Mouse (Mus musculus) kidney, adult 8-10 months (tissue): ENCODE data around the gene Vmn1r217.
A peak's percentile ranks its signal among the peaks of the same experiment; 100 is the strongest.
"Not testable (repeated sequence)": the region's sequence is repeated elsewhere in the genome, so short reads cannot be mapped to it uniquely, and the experiment has no call there.

ENCODE experiments used
- DNase-seq, 2 experiments: peaks; one replicate each; pipeline ENCODE4 v3.0.0; 2022

Vmn1r217 gene

GRCm38 (mm10) chr13:23118126-23118525, at the start of gene Vmn1r217:
TSS of gene Vmn1r217 (minus strand) at chr13:23118226.
- DNase-seq, result not testable (repeated sequence)

- not testable (repeated sequence) for DNase-seq
These were observed 48.4 kb upstream of the Vmn1r217 start for GRCm38 (mm10) chr13:23166471-23166870.

- DNase-seq, result no peak
These were observed 41.0 kb upstream of the Vmn1r217 start, which contains the start of gene Vmn1r219 for GRCm38 (mm10) chr13:23159012-23159411. TSS of gene Vmn1r219 (plus strand) at chr13:23159312.

- DNase-seq, result peak; percentile 54 to 61
These were observed 39.8 kb upstream of the Vmn1r217 start for GRCm38 (mm10) chr13:23157848-23158247.

- DNase-seq, result no peak
These were observed 20.9 kb upstream of the Vmn1r217 start for GRCm38 (mm10) chr13:23138880-23139279.

- DNase-seq, result no peak
These were observed 15.5 kb upstream of the Vmn1r217 start for GRCm38 (mm10) chr13:23133501-23133900.

GRCm38 (mm10) chr13:23133099-23133498, 15.1 kb upstream of the Vmn1r217 start, which contains the start of gene Vmn1r218:
TSS of gene Vmn1r218 (plus strand) at chr13:23133155.
- no peak for DNase-seq

GRCm38 (mm10) chr13:23120611-23121010, 2.6 kb upstream of the Vmn1r217 start:
- DNase-seq, result no peak

- no peak for DNase-seq
These were observed 23.6 kb downstream of the Vmn1r217 start for GRCm38 (mm10) chr13:23094386-23094785.

GRCm38 (mm10) chr13:23069312-23069711, 48.7 kb downstream of the Vmn1r217 start:
- no peak for DNase-seq

GRCm38 (mm10) chr13:23067725-23068124, 50.3 kb downstream of the Vmn1r217 start, which contains the start of gene Vmn1r215:
TSS of gene Vmn1r215 (plus strand) at chr13:23068025.
- no peak for DNase-seq

GRCm38 (mm10) chr13:23057778-23058177, 60.2 kb downstream of the Vmn1r217 start:
- no peak for DNase-seq
